Mouse (Mus musculus): Measurements from ENCODE around the gene Tgfbr1.

DNA sequence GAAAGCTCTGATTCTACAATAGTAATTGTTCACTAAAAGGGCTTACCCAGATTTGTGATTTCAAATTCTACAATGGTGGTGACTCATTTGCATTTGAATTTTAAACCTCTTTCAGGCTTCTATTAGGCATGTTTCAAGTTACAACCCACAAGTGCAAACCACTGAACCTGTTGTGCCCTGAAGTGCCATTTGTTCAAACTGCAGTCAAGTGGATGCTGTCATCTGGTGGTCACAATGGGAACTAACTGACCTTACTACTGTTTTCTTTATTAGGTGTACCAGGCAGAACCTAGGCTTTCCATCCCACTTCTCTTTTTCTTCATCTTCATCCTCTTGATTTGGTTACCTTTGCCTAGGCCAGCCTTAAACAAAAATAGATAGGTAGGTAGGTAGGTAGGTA is 46.8 kb downstream of the Tgfbr1 start:
- TF ChIP-seq CTCF (IDR thresholded peaks at IDR 0.05; ENCODE audit: borderline replicate concordance, control insufficient read depth, extremely low read depth, insufficient read depth, low read length, poor library complexity), result no peak
- TF ChIP-seq POLR2A (IDR thresholded peaks at IDR 0.05; ENCODE audit: control insufficient read depth, extremely low read depth, insufficient read depth, low read length, poor library complexity), result no peak

Data from thymus, adult 2 months (tissue).